Mouse (Mus musculus) cerebellum, postnatal 4 days (tissue): ENCODE results near the gene Gad1.

Experiments used
- DNase-seq, 2 experiments: peaks; one replicate each; pipeline ENCODE4 v3.0.0; 2022; ENCODE audit warnings: low spot score in 2 of 2, mixed read lengths in 1 of 2

The Gad1 gene

GRCm38 (mm10) chr2:70564646-70565315, 11.9 kb downstream of the Gad1 start:
- no peak for DNase-seq

GRCm38 (mm10) chr2:70565651-70566602, 13.1 kb downstream of the Gad1 start:
- DNase-seq = no peak

- peak in 1 of 2 experiments; percentile 22 for DNase-seq
These were observed 13.7 kb downstream of the Gad1 start for GRCm38 (mm10) chr2:70566603-70566981.

- DNase-seq = peak in 1 of 2 experiments; percentile 71
These were observed 14.3 kb downstream of the Gad1 start for GRCm38 (mm10) chr2:70567071-70567681.

GRCm38 (mm10) chr2:70567682-70568077, 14.8 kb downstream of the Gad1 start:
- no peak for DNase-seq

GRCm38 (mm10) chr2:70568198-70568941, 15.5 kb downstream of the Gad1 start:
- DNase-seq = no peak

- no peak for DNase-seq
These were observed 18.8 kb downstream of the Gad1 start for GRCm38 (mm10) chr2:70571698-70572097.

- DNase-seq = no peak
These were observed 19.4 kb downstream of the Gad1 start for GRCm38 (mm10) chr2:70572251-70572650.

- DNase-seq = no peak
These were observed 20.8 kb downstream of the Gad1 start for GRCm38 (mm10) chr2:70573544-70574210.

- no peak for DNase-seq
These were observed 35.3 kb downstream of the Gad1 start for GRCm38 (mm10) chr2:70588200-70588599.

GRCm38 (mm10) chr2:70592432-70592831, 39.6 kb downstream of the Gad1 start:
- DNase-seq = no peak

- no peak for DNase-seq
These were observed 40.8 kb downstream of the Gad1 start for GRCm38 (mm10) chr2:70593670-70594069.

GRCm38 (mm10) chr2:70595896-70596295, 43.0 kb downstream of the Gad1 start:
- no peak for DNase-seq

GRCm38 (mm10) chr2:70609769-70610168, 56.9 kb downstream of the Gad1 start:
- no peak for DNase-seq

GRCm38 (mm10) chr2:70614745-70615351, 62.0 kb downstream of the Gad1 start:
- no peak for DNase-seq

- no peak for DNase-seq
These were observed 63.2 kb downstream of the Gad1 start for GRCm38 (mm10) chr2:70616076-70616475.

GRCm38 (mm10) chr2:70616617-70617016, 63.7 kb downstream of the Gad1 start:
- no peak for DNase-seq

- no peak for DNase-seq
These were observed 66.5 kb downstream of the Gad1 start for GRCm38 (mm10) chr2:70619232-70619835.

- DNase-seq = peak; percentile 37 to 63
These were observed 67.4 kb downstream of the Gad1 start for GRCm38 (mm10) chr2:70620225-70620624.

- DNase-seq = no peak
These were observed 69.4 kb downstream of the Gad1 start for GRCm38 (mm10) chr2:70622244-70622643.
